Mouse (Mus musculus) embryonic facial prominence, embryonic 13.5 days (tissue): ENCODE measurements around the gene Cd96. TPM values are rescaled to one million over a fixed set of nuclear protein-coding genes. Genes with fewer than 3 reads are reported as not detected.
"Not testable (repeated sequence)": the region's sequence is repeated elsewhere in the genome, so short reads cannot be mapped to it uniquely, and the experiment has no call there.

Experiments
- ATAC-seq: fragments of 200-750 bp; cut with Nextera tagmentation; 2 replicates; pipeline ENCODE4 v1.8.0; 2017; ENCODE audit warnings: low read depth; ENCODE audit not compliant: insufficient number of reproducible peaks, insufficient read depth, low FRiP score, low TSS enrichment
- H3K27ac ChIP-seq: fragments of 300-500 bp; sonication (generic); 2 replicates; pipeline ENCODE4 v1.5.1; 2015; ENCODE audit warnings: moderate library complexity, mild to moderate bottlenecking, inconsistent platforms
- H3K27me3 ChIP-seq: fragments of 300-500 bp; sonication (generic); 2 replicates; pipeline ENCODE4 v1.6.1; 2015; ENCODE audit warnings: mild to moderate bottlenecking, inconsistent platforms
- H3K36me3 ChIP-seq: fragments of 300-500 bp; sonication (generic); 2 replicates; pipeline ENCODE4 v1.6.1; 2015; ENCODE audit warnings: mild to moderate bottlenecking, inconsistent platforms
- H3K4me1 ChIP-seq: fragments of 300-500 bp; sonication (generic); 2 replicates; pipeline ENCODE4 v1.6.1; 2015; ENCODE audit warnings: inconsistent platforms
- H3K4me2 ChIP-seq: fragments of 300-500 bp; sonication (generic); 2 replicates; pipeline ENCODE4 v1.6.1; 2015; ENCODE audit warnings: moderate library complexity, mild to moderate bottlenecking, inconsistent platforms
- H3K4me3 ChIP-seq: fragments of 300-500 bp; sonication (generic); 2 replicates; pipeline ENCODE4 v1.5.1; 2015; ENCODE audit warnings: mild to moderate bottlenecking, inconsistent platforms
- H3K9ac ChIP-seq: fragments of 300-500 bp; sonication (generic); 2 replicates; pipeline ENCODE4 v1.6.1; 2015; ENCODE audit warnings: mild to moderate bottlenecking, inconsistent platforms
- H3K9me3 ChIP-seq: fragments of 300-500 bp; sonication (generic); 2 replicates; pipeline ENCODE4 v1.6.1; 2016; ENCODE audit warnings: inconsistent platforms
- WGBS: fragments of 180-500 bp; shearing (Covaris S2); methylation state at CpG from one replicate; pipeline ENCODE4 v1.1.7; 2015; ENCODE audit warnings: mixed read lengths; 5-methylcytosine and 5-hydroxymethylcytosine counted together
- polyA plus RNA-seq: library from polyadenylated mRNA; unstranded; fragments of >200 nt; fragmentation: Nextera tagmentation; extraction: Ambion mirVana; gene quantifications from 2 replicates; pipeline ENCODE4 v1.2.1, GENCODE M21; 2015

The Cd96 gene
- polyA plus RNA-seq: 0.15 TPM in 1 of 2 replicates, not detected in the other

GRCm38 (mm10) chr16:46120020-46120419 is at the start of gene Cd96:
Cd96 (minus strand) TSS chr16:46120251.
- H3K4me2 ChIP-seq: no peak within 1 kb of the TSS
- H3K27me3 ChIP-seq: no peaks in the 10 kb centered on the region
- 71% methylated on average over 10 of the region's 10 CpGs for WGBS
- no peaks in the 10 kb centered on the region for H3K9me3 ChIP-seq
- H3K36me3 ChIP-seq: no peaks in the 10 kb centered on the region
- no peaks in the 10 kb centered on the region for H3K4me1 ChIP-seq
- H3K9ac ChIP-seq: no peak within 1 kb of the TSS
- no peak for ATAC-seq
- no peak within 1 kb of the TSS for H3K4me3 ChIP-seq
- H3K27ac ChIP-seq: no peak within 1 kb of the TSS

- no peak for ATAC-seq
Measured at GRCm38 (mm10) chr16:46166971-46167370, 46.9 kb upstream of the Cd96 start.

GRCm38 (mm10) chr16:46165305-46165704 is 45.3 kb upstream of the Cd96 start:
- Histone ChIP-seq H3K36me3 (no peaks in the 10 kb centered on the region), H3K27ac (no peak overlapping the region), H3K27me3 (no peaks in the 10 kb centered on the region), H3K4me2 (no peak overlapping the region), H3K4me1 (no peaks in the 10 kb centered on the region), H3K4me3 (no peak overlapping the region), H3K9me3 (no peaks in the 10 kb centered on the region), H3K9ac (no peak overlapping the region)
- WGBS: 86% methylated on average over 4 of the region's 4 CpGs
- no peak for ATAC-seq

More at GRCm38 (mm10) chr16:46166971-46167370, 46.9 kb upstream of the Cd96 start:
- Histone ChIP-seq H3K4me1 (no peaks in the 10 kb centered on the region), H3K27me3 (no peaks in the 10 kb centered on the region), H3K4me3 (no peak overlapping the region), H3K36me3 (no peaks in the 10 kb centered on the region), H3K4me2 (no peak overlapping the region), H3K9ac (no peak overlapping the region), H3K27ac (no peak overlapping the region), H3K9me3 (no peaks in the 10 kb centered on the region; the same call in 1 of the 2 replicates)
- WGBS: 70% methylated on average over 3 of the region's 3 CpGs

GRCm38 (mm10) chr16:46154832-46155231 is 34.8 kb upstream of the Cd96 start, which contains the start of gene Gm4737:
Gm4737 (minus strand) TSS chr16:46155077.
- ATAC-seq, H3K4me3 ChIP-seq, H3K4me2 ChIP-seq, H3K4me1 ChIP-seq, H3K27me3 ChIP-seq, H3K9me3 ChIP-seq, H3K27ac ChIP-seq, H3K36me3 ChIP-seq, H3K9ac ChIP-seq: not testable (repeated sequence)
- 95% methylated on average over 13 of the region's 16 CpGs for WGBS

- no peak overlapping the region for H3K27ac ChIP-seq
- H3K4me3 ChIP-seq: no peak overlapping the region
- H3K9me3 ChIP-seq: no peaks in the 10 kb centered on the region
- no peaks in the 10 kb centered on the region for H3K36me3 ChIP-seq
- H3K9ac ChIP-seq: no peak overlapping the region
- H3K4me2 ChIP-seq: no peak overlapping the region
- no peaks in the 10 kb centered on the region for H3K27me3 ChIP-seq
- no peaks in the 10 kb centered on the region for H3K4me1 ChIP-seq
- no peak for ATAC-seq
Measured at GRCm38 (mm10) chr16:46151141-46151540, 31.1 kb upstream of the Cd96 start.

- Histone ChIP-seq H3K27ac (no peak overlapping the region), H3K4me3 (no peak overlapping the region), H3K4me2 (no peak overlapping the region), H3K9ac (no peak overlapping the region), H3K27me3 (no peaks in the 10 kb centered on the region), H3K9me3 (no peaks in the 10 kb centered on the region), H3K36me3 (no peaks in the 10 kb centered on the region), H3K4me1 (no peaks in the 10 kb centered on the region)
- 66% methylated on average over 3 of the region's 3 CpGs for WGBS
- ATAC-seq: no peak
Measured at GRCm38 (mm10) chr16:46148661-46149341, 28.8 kb upstream of the Cd96 start.

GRCm38 (mm10) chr16:46146962-46147361 is 26.9 kb upstream of the Cd96 start:
- H3K27ac ChIP-seq: no peak overlapping the region
- H3K9ac ChIP-seq: no peak overlapping the region
- no peaks in the 10 kb centered on the region for H3K36me3 ChIP-seq
- 71% methylated on average over 3 of the region's 3 CpGs for WGBS
- no peak overlapping the region for H3K4me3 ChIP-seq
- H3K27me3 ChIP-seq: no peaks in the 10 kb centered on the region
- H3K4me2 ChIP-seq: no peak overlapping the region
- H3K9me3 ChIP-seq: no peaks in the 10 kb centered on the region
- no peak for ATAC-seq
- no peaks in the 10 kb centered on the region for H3K4me1 ChIP-seq

- H3K9ac ChIP-seq: no peak overlapping the region
- H3K4me2 ChIP-seq: no peak overlapping the region
- no peak overlapping the region for H3K4me3 ChIP-seq
- ATAC-seq: no peak
- no peaks in the 10 kb centered on the region for H3K27me3 ChIP-seq
- H3K36me3 ChIP-seq: no peaks in the 10 kb centered on the region
- H3K27ac ChIP-seq: no peak overlapping the region
- H3K4me1 ChIP-seq: no peaks in the 10 kb centered on the region
- no peaks in the 10 kb centered on the region for H3K9me3 ChIP-seq
Measured at GRCm38 (mm10) chr16:46122238-46122637, 2.2 kb upstream of the Cd96 start.

GRCm38 (mm10) chr16:46121420-46121819 is 1.4 kb upstream of the Cd96 start:
- WGBS: 54% methylated on average over 2 of the region's 2 CpGs
- ATAC-seq: no peak
- H3K9me3 ChIP-seq: no peaks in the 10 kb centered on the region

GRCm38 (mm10) chr16:46120607-46121006 is 556 bp upstream of the Cd96 start:
- no peaks in the 10 kb centered on the region for H3K4me1 ChIP-seq
- H3K9ac ChIP-seq: no peak overlapping the region
- 61% methylated on average over 3 of the region's 3 CpGs for WGBS
- H3K27me3 ChIP-seq: no peaks in the 10 kb centered on the region
- H3K9me3 ChIP-seq: no peaks in the 10 kb centered on the region
- H3K36me3 ChIP-seq: no peaks in the 10 kb centered on the region
- H3K4me2 ChIP-seq: no peak overlapping the region
- ATAC-seq: no peak
- no peak overlapping the region for H3K4me3 ChIP-seq
- no peak overlapping the region for H3K27ac ChIP-seq

More at GRCm38 (mm10) chr16:46121420-46121819, 1.4 kb upstream of the Cd96 start:
- Histone ChIP-seq H3K27me3 (no peaks in the 10 kb centered on the region), H3K9ac (no peak overlapping the region), H3K4me1 (no peaks in the 10 kb centered on the region), H3K27ac (no peak overlapping the region), H3K36me3 (no peaks in the 10 kb centered on the region), H3K4me3 (no peak overlapping the region), H3K4me2 (no peak overlapping the region)

GRCm38 (mm10) chr16:46117645-46118044 is 2.4 kb downstream of the Cd96 start:
- Histone ChIP-seq H3K36me3 (no peaks in the 10 kb centered on the region), H3K27ac (no peak overlapping the region), H3K27me3 (no peaks in the 10 kb centered on the region), H3K4me2 (no peak overlapping the region), H3K9ac (no peak overlapping the region), H3K4me1 (no peaks in the 10 kb centered on the region), H3K9me3 (no peaks in the 10 kb centered on the region), H3K4me3 (no peak overlapping the region)
- ATAC-seq: no peak
- WGBS: 92% methylated on average over 3 of the region's 3 CpGs

GRCm38 (mm10) chr16:46114727-46115126 is 5.3 kb downstream of the Cd96 start:
- Histone ChIP-seq H3K4me3 (no peak overlapping the region), H3K27me3 (no peaks in the 10 kb centered on the region), H3K4me1 (no peaks in the 10 kb centered on the region), H3K4me2 (no peak overlapping the region), H3K36me3 (no peaks in the 10 kb centered on the region), H3K27ac (no peak overlapping the region), H3K9me3 (no peaks in the 10 kb centered on the region), H3K9ac (no peak overlapping the region)
- no peak for ATAC-seq
- 65% methylated on average over 2 of the region's 2 CpGs for WGBS
